Mouse (Mus musculus) layer of hippocampus, adult 9-10 months (tissue): ENCODE data around the gene Gm37240.
A peak's percentile ranks its signal among the peaks of the same experiment; 100 is the strongest.

ENCODE experiments used
- DNase-seq: peaks from one replicate; pipeline ENCODE4 v3.0.0; 2022; ENCODE audit warnings: low spot score

Gene Gm37240

DNA sequence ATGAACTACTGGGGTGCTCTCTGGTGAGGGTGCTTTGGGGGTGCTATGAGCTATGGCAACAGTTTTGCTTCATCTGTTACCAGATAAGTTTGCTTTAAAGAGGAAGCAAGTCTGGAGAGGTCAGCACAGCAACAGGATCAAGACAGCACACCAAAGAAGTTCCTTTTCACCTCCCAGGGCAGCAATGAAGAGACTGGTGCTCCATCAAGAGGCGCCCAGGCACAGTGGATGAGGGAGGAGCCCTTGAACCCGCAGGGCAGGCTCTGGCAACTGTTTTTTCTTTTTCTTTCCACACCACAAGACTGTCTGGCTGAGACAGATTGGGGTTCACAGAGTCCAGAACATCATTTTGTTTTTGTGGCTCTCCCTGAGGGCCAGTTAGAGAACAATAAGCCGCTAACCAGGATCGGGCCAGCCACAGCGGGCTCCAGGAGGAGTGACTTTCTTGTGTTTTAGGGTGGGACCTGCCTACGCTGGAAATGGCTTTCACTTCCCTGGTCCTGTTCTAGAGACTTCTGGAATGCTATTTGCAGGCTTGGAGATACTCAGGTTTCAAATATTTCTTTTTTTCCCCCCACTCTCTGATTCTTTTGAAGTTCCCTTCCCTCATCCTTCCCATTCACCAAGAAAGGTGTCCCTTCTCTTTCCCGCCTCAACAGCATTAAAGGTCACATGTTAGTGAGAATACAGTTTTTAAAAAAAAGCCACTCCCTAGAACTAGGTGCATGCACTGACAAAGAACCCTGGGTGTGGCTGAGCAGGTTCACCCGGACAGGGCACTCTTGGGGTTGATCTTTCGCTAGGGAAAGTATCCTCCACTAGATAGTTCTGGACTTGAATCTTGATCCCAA is 1241.9 kb downstream of the Gm37240 start:
- no peak for DNase-seq

DNA sequence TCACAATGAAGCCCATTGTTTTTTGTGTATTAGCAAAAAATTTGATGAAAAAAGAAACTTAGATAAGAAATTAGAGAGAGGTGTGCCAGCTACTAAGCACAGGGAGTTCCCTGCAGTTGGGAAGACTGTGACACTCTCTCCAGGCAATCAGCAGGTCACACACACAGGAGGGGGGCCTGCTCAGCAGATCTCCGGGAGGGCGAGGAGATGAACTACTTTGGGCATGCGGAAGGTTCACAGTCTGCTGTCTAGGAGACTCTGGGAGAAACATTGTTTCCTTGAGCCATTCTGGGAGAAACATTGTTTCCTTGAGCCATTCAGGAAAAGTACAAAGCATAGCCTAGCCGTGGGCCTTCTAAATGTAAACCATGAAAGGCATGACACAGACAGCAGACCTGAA is 1244.4 kb downstream of the Gm37240 start:
- no peak for DNase-seq

DNA sequence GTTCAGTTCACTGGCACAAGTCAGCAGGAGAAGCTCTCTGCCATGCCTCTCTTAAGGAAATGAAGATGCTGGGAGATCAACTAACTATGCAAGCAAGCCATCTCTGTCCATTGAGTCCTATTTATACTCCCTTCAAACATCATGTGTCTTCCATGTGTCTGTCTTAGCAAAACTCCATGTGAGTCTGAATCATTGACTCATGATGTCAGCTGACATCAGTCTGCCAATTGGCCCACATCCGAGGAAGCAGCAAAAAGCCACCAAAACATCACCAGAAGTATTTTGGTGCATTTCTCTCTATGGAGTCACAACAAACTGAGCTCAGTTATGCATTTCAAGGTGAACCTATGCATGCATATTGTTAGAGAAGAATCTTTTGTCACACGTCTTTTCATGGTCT is 1245.9 kb downstream of the Gm37240 start:
- DNase-seq, result no peak

- DNase-seq, result no peak
These were observed 1246.8 kb downstream of the Gm37240 start for GRCm38 (mm10) chr3:84640536-84640935.

DNA sequence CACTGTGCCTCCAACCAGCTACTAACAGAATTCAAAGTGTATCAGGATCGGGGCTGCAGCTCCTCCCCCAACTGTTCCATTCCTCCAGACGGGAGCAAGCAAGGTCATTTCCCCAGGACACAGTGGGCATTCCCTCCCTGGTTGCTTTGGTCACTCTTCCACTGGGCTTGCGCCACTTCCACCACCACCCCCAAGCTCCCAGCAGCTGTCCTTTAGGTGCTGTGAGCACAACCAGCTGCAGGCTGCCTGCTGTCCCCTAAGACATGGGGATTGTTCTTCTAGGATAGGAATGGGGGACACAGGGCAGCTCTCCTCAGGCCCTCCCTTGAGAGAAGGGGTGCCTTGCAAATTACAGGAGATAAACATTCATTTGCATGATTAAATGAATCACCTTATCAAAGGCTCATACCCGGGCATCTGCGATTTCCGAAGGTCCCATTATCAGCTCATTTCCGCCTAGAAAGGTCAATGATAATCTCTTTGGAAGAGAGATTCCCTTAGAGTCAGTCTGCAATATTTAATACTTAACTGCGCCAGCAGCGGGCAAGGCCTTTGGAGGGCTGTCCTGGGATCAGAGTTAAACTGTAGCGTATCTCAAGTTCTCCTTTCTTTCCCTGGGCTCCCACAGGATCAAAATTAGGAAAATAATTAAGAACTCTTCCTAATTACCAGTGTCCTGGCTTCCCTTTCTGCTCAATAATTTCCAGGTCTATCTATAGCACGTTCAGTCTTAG is 1247.4 kb downstream of the Gm37240 start:
- DNase-seq, result no peak

- DNase-seq, result no peak
These were observed 1248.5 kb downstream of the Gm37240 start for GRCm38 (mm10) chr3:84638858-84639257.

- no peak for DNase-seq
These were observed 1249.3 kb downstream of the Gm37240 start for GRCm38 (mm10) chr3:84637890-84638578.

- DNase-seq, result no peak
These were observed 1250.2 kb downstream of the Gm37240 start for GRCm38 (mm10) chr3:84637095-84637494.

- no peak for DNase-seq
These were observed 1255.7 kb downstream of the Gm37240 start for GRCm38 (mm10) chr3:84631586-84631985.

GRCm38 (mm10) chr3:84622026-84622425 is 1265.3 kb downstream of the Gm37240 start:
- DNase-seq, result no peak

GRCm38 (mm10) chr3:84619725-84620124 is 1267.6 kb downstream of the Gm37240 start:
- DNase-seq, result no peak

DNA sequence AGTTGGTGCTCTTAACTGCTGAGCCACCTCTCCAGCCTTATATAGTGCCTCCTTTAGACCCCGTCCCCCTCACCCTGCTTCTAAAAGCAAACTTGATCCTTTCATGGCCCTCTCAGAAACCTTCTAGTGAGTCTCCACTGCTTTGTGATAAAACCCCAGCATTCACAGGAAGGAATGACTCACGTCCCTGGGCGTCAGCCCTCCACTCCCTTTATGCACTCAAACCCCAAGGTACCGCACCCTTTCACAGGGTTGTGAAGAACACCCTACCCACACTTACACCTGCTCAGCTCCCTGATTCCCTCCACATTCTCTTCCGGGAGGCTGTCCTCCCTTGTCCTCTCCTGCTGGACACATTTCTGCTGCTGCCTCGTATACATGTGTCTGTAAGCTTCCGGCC is 1268.3 kb downstream of the Gm37240 start:
- no peak for DNase-seq

- DNase-seq, result no peak
These were observed 1268.7 kb downstream of the Gm37240 start for GRCm38 (mm10) chr3:84618627-84619026.

- DNase-seq, result no peak
These were observed 1271.5 kb downstream of the Gm37240 start for GRCm38 (mm10) chr3:84615856-84616225.

DNA sequence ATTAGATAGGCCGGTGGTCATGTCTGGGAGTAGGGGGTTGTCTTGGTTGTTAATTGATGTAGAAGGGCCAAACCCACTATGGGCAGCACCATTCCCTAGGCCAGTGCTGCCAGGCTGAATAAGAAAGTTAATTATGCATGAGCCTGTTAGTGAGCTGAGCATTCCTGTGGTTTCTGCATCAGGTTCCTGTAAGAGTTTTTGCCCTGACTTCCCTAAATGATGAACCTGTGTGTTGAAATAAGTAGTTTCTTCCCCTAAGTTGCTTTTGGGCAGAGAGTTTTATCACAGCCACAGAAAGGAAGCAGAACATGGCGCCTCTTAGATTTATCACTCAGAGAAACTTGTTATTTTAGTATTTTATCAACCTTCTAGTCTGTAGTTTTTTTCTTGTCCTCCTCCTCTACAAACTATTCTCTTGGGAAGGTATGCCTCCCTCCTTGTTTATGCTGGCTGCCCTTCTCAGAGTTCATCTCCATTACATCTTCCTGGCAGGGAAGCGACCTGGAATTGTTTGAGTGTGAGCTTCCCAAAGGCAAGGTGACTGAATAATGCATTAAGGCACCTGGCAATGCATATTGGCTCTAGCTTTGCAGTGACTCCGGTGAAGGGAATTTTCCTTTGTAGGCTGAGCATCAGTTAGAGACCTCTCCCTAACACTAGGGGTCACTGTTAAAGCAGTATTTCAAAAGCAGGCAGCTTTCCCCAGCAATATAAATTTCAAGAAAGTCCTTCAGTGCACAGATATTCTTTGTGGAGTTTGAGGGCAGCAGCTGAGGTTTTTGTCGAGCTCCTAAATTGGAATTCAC is 1272.1 kb downstream of the Gm37240 start:
- DNase-seq, result peak; percentile 42

GRCm38 (mm10) chr3:84610183-84610710 is 1277.1 kb downstream of the Gm37240 start:
- no peak for DNase-seq

DNA sequence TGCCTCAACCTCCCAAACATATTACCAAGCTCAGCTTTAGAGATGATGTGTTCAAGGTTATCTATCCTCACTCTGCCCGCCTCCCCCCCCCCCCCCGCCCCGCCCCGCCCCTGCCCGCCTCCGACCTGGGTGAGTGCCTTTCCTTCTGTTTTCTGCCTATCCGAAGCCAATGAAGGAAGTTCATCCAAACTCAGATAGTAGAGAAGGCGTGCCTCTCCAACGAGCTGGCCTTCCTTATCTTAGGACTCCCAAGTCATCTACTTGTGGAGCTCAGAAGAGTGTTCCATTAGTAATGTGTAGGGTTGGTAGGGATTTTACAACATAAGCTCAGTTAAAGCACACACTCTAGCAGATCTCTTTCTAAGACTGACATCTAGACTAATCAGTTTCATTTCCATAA is 1284.1 kb downstream of the Gm37240 start:
- no peak for DNase-seq

GRCm38 (mm10) chr3:84602759-84603158 is 1284.6 kb downstream of the Gm37240 start:
- no peak for DNase-seq

DNA sequence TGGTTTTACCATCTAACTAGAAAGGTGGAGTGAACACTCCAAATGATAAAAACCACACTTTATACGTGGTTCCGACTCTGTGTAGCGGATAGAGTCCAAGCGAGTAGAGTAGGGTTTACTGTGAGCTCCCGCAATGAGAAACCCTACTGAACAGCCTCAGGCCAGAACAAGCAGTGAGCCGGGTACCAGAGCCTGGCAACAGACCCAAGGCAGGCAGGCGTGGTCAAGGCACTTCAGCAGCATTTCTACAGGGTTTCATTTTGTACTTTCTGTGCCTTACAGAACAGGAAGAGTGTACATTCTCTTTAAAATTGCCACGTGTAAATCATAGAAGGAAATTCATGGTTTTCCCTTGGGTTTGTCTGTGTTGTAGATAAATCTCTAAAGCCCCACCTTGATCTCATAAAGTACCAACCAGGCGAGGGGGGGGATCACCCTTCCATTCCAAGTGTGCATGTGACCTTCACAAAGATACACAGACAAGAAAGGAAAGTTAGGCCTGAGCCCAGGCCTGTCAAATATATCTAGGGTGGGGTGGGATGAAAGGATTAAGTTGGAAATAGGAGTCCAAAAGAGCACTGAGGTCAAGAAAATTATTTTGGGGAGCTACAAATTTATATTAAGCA is 1285.3 kb downstream of the Gm37240 start:
- no peak for DNase-seq

GRCm38 (mm10) chr3:84598756-84599155 is 1288.6 kb downstream of the Gm37240 start:
- no peak for DNase-seq
